Mouse (Mus musculus) cerebellum, postnatal 4 days (tissue): ENCODE results near the gene Ncam1.

Experiments used
- DNase-seq, 2 experiments: peaks; one replicate each; pipeline ENCODE4 v3.0.0; 2022; ENCODE audit warnings: low spot score in 2 of 2, mixed read lengths in 1 of 2

Ncam1 gene

GRCm38 (mm10) chr9:49622928-49623676, 175.6 kb downstream of the Ncam1 start:
- no peak for DNase-seq

- no peak for DNase-seq
These were observed 177.0 kb downstream of the Ncam1 start for GRCm38 (mm10) chr9:49621691-49622090.

- no peak for DNase-seq
These were observed 179.9 kb downstream of the Ncam1 start for GRCm38 (mm10) chr9:49618699-49619392.

GRCm38 (mm10) chr9:49618266-49618665, 180.5 kb downstream of the Ncam1 start:
- DNase-seq = no peak

GRCm38 (mm10) chr9:49617216-49617615, 181.5 kb downstream of the Ncam1 start:
- DNase-seq = peak in 1 of 2 experiments; percentile 41

- no peak for DNase-seq
These were observed 186.3 kb downstream of the Ncam1 start for GRCm38 (mm10) chr9:49612387-49612786.

GRCm38 (mm10) chr9:49608191-49608590, 190.5 kb downstream of the Ncam1 start:
- DNase-seq = no peak

GRCm38 (mm10) chr9:49606717-49607116, 192.0 kb downstream of the Ncam1 start:
- no peak for DNase-seq

- peak in 1 of 2 experiments; percentile 23 for DNase-seq
These were observed 192.4 kb downstream of the Ncam1 start for GRCm38 (mm10) chr9:49606317-49606716.

- DNase-seq = no peak
These were observed 192.9 kb downstream of the Ncam1 start for GRCm38 (mm10) chr9:49605791-49606190.

GRCm38 (mm10) chr9:49605351-49605750, 193.4 kb downstream of the Ncam1 start:
- DNase-seq = no peak

- DNase-seq = no peak
These were observed 197.5 kb downstream of the Ncam1 start for GRCm38 (mm10) chr9:49601215-49601614.

- DNase-seq = peak in 1 of 2 experiments; percentile 25
These were observed 202.9 kb downstream of the Ncam1 start for GRCm38 (mm10) chr9:49595635-49596348.

GRCm38 (mm10) chr9:49594876-49595634, 203.7 kb downstream of the Ncam1 start:
- DNase-seq = no peak

- DNase-seq = no peak
These were observed 204.7 kb downstream of the Ncam1 start for GRCm38 (mm10) chr9:49593951-49594536.

- DNase-seq = no peak
These were observed 206.7 kb downstream of the Ncam1 start for GRCm38 (mm10) chr9:49592006-49592405.

GRCm38 (mm10) chr9:49590261-49590660, 208.5 kb downstream of the Ncam1 start:
- no peak for DNase-seq

- DNase-seq = no peak
These were observed 221.6 kb downstream of the Ncam1 start for GRCm38 (mm10) chr9:49577136-49577535.

GRCm38 (mm10) chr9:49571695-49572510, 226.8 kb downstream of the Ncam1 start:
- DNase-seq = no peak
